Mouse (Mus musculus) c-Kit-positive CD71-positive TER-119-positive erythroid progenitor cells, embryonic 14.5 days (primary cell): ENCODE measurements around the gene Leng8.
A peak's percentile ranks its signal among the peaks of the same experiment; 100 is the strongest.

Source experiments
- DNase-seq: peaks from one replicate; pipeline ENCODE4 v3.0.0-alpha.2; 2013; ENCODE audit warnings: low spot score

Leng8 gene

GRCm38 (mm10) chr7:4126992-4127785 lies 9.7 kb upstream of the Leng8 start:
- DNase-seq = no peak

GRCm38 (mm10) chr7:4127894-4128293 lies 8.9 kb upstream of the Leng8 start:
- no peak for DNase-seq

- no peak for DNase-seq
Measured at GRCm38 (mm10) chr7:4128860-4129259, 8.0 kb upstream of the Leng8 start.

- peak; percentile 77 for DNase-seq
Measured at GRCm38 (mm10) chr7:4130686-4131452, 6.0 kb upstream of the Leng8 start.

- no peak for DNase-seq
Measured at GRCm38 (mm10) chr7:4131964-4132363, 4.9 kb upstream of the Leng8 start.

GRCm38 (mm10) chr7:4132581-4132980 lies 4.3 kb upstream of the Leng8 start:
- DNase-seq = no peak

GRCm38 (mm10) chr7:4132998-4133397 lies 3.8 kb upstream of the Leng8 start:
- DNase-seq = no peak

GRCm38 (mm10) chr7:4134911-4135310 lies 1.9 kb upstream of the Leng8 start:
- DNase-seq = no peak

- no peak for DNase-seq
Measured at GRCm38 (mm10) chr7:4136404-4136770, 452 bp upstream of the Leng8 start.

- no peak for DNase-seq
Measured at GRCm38 (mm10) chr7:4137746-4138145, 907 bp downstream of the Leng8 start.

- DNase-seq = no peak
Measured at GRCm38 (mm10) chr7:4138181-4138580, 1.3 kb downstream of the Leng8 start.

GRCm38 (mm10) chr7:4138671-4139070 lies 1.8 kb downstream of the Leng8 start:
- no peak for DNase-seq

GRCm38 (mm10) chr7:4139391-4139790 lies 2.6 kb downstream of the Leng8 start:
- DNase-seq = no peak

- DNase-seq = no peak
Measured at GRCm38 (mm10) chr7:4141648-4142325, 4.9 kb downstream of the Leng8 start.

- DNase-seq = no peak
Measured at GRCm38 (mm10) chr7:4142796-4143445, 6.1 kb downstream of the Leng8 start.

GRCm38 (mm10) chr7:4143506-4143905 lies 6.7 kb downstream of the Leng8 start:
- DNase-seq = no peak

- no peak for DNase-seq
Measured at GRCm38 (mm10) chr7:4144046-4144445, 7.2 kb downstream of the Leng8 start.

GRCm38 (mm10) chr7:4144766-4145551 lies 8.1 kb downstream of the Leng8 start:
- DNase-seq = no peak

- peak; percentile 44 for DNase-seq
Measured at GRCm38 (mm10) chr7:4145552-4146190, 8.8 kb downstream of the Leng8 start.

GRCm38 (mm10) chr7:4146241-4147180 lies 9.7 kb downstream of the Leng8 start:
- DNase-seq = no peak
